Mouse (Mus musculus) T-helper 17 cell (primary cell): ENCODE data around the gene Serpinb9.
"Not testable (repeated sequence)": the region's sequence is repeated elsewhere in the genome, so short reads cannot be mapped to it uniquely, and the experiment has no call there.

Experiments
- in situ Hi-C, 2 experiments: fragments of 300-600 bp; cut with MboI, MseI; formaldehyde crosslinking; loops; 1 replicate in 1 of 2; 2 replicates in 1 of 2; pipeline ENCODE4 v1.15.1; 2025; ENCODE audit warnings: high pct_unique_total_duplicates in 2 of 2

Gene Serpinb9

DNA sequence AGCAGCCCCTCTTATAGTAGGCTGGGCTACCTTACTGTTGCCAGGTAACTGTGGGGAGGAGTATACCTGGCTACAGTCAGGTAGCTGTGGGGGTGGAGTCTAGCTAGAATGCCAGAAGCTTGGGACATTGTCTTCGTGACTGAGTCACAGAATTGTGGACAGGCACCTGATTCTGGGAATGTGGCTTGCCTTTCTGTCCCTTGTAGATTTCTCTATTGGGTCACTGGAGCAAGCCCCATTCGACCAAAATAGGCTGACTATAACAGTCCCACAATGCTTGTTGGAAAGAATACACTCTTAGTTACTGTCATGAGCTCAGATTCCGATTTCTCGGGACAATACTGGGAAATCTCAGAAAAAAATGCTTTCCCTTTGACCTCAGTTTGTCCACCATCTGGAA is 8.0 kb upstream of the Serpinb9 start:
- in situ Hi-C loops: no loop called here

DNA sequence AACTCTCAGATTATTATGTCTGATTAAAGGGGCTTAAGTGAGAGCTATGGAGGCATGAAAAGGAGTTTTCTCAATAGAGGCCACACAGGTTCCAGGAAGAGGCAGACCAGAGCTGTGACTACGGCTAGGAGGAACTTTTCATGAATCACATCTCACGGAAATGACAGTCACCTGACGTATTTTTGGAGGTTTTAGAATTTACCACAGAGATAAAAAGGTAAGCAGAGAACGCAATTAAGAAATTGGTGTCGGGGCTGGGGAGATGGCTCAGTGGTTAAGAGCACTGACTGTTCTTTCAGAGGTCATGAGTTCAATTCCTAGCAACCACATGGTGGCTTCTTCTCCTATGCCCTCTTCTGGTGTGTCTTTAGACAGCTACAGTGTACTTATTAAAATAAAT is 1.7 kb upstream of the Serpinb9 start:
- in situ Hi-C loops: no loop called here

DNA sequence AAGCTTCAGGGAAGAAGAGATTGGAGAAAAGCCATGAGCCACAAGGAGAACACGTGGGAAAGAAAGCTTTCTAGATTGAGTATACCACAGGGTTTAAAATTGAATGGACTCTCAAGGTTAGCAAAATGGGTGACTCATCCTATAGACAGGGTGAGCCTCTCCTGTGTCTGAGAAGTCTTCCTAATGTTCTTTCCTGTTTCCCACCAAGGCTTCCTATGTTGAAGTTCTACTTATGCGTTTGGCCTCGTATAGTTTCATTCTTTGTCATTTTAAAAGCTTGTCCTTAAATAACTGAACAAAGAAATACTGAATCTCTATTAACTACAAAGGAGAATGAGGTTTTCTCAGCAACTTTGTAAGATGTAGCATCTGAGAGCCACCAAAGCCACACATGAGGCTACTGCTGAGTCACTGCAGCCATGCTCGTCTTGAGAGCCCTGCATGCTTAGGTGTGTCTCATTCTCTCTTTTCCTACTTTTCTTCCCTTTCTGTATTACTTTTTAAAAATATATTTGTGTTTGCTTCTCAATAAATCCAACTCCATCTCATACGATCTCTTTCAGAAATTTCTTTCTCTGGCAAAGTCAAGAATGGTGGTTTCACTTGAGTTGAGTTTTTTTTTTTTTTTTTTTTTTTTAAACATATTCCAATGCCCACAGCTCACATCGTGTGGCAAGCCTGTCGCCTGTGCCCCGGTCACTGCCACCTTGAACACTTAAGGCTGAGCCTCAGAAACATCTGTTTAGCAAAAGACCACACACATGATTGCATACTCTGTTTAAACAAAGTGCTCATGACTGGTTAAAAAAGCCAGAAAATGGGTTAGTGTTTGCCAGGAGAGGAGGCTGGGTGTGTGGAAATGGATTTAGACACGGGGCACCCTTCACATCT is 718 bp downstream of the Serpinb9 start:
- in situ Hi-C loops: no loop called here

DNA sequence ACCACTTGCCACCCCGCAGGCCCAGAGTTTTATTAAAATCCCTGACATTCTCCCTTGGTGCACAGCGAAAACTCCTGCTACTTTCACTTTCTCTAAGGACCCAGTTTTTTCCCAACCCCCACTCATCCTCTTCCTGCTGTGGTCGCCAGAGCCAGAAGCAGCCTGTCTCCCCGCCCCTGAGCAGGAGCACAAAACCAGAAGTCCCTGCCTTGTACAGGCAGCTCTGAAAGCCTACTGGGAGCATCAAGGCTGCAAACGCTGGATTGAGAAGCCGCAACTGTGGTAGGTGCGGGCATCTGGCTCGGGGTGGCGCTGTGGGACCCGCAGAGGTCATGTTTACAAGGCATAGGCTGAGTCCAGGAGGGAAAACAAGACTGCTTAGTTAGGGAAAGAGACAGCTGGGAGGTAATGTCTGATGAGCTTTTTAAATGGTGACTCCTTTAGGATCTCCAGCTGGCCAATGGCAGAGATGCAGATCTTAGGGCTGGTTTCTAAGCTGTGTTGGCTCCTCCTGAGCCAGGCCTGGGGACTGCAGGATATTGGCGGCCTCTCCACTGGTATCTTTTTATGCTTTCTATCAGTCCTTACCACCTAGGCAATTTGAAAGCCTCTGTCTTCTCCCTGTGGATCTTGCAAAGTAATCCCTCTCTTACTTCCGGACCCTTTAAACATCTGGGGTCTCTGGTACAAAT is 1.5 kb downstream of the Serpinb9 start:
- in situ Hi-C loops: loop anchor here in 1 of 2 experiments (5.0 kb wide), 1 partner anchor 73 kb away; the partner anchor contains the start of gene Serpinb1b

DNA sequence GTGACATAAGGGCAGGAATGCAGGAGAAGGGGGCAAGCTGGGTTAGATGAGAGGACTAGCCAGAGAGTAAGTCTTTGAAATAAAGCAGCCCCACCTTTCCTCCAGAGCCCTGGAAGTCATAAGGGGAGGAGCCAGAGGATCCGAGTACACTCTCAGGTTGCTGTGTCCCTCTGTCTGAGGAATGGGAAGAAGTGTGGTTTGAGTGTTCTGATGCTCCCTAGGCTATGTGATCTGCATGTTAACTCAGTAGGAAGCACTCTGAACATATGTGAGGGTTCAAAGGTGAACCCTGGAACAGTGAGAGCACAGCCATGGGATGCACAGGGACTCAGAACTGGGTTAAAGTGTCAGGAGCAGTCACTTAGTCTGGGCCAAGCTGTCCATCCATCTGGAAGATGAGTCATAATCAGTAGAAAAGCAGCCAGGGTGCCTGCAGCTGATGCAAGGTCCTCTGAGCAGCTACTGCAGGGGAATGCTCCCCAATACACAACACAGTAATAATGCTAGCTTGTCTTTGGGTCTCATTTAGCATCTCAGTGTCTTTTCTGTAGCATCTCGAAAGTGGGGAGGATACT is 2.5 kb downstream of the Serpinb9 start:
- in situ Hi-C loops: loop anchor here in 1 of 2 experiments (5.0 kb wide), 1 partner anchor 72 kb away; the partner anchor contains the start of gene Serpinb1b

DNA sequence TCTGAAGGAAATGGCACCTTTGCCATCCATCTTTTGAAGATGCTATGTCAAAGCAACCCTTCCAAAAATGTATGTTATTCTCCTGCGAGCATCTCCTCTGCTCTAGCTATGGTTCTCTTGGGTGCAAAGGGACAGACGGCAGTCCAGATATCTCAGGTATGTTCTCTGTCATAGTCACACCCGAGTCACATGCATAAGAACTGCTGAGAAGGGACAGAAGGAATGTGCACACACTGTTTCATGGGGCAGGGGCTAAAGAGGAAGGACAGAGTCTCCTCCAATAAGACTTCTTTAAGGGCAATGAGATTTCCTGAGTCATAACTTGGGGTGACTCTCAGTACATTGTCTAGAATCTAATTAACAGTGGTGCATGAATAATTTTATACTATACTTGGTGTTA is 3.5 kb downstream of the Serpinb9 start:
- in situ Hi-C loops: loop anchor here in 1 of 2 experiments (5.0 kb wide), 1 partner anchor 71 kb away; the partner anchor contains the start of gene Serpinb1b

DNA sequence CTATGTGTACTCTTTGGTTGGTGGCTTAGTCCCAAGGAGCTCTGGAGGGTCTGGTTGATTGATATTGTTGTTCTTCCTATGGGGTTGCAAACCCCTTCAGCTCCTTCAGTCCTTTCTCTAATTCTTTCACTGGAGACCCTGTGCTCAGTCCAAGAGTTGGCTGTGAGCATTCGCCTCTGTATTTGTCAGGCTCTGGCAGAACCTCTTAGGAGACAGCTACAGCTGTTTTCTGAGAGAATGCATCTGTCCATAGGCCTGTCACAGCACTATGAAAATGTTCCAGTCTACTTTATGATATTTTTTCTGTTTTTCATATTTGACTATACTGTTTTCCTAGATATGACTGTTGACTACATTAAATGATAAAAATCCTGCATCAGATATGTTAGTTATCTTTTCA is 9.3 kb downstream of the Serpinb9 start:
- in situ Hi-C loops: no loop called here

DNA sequence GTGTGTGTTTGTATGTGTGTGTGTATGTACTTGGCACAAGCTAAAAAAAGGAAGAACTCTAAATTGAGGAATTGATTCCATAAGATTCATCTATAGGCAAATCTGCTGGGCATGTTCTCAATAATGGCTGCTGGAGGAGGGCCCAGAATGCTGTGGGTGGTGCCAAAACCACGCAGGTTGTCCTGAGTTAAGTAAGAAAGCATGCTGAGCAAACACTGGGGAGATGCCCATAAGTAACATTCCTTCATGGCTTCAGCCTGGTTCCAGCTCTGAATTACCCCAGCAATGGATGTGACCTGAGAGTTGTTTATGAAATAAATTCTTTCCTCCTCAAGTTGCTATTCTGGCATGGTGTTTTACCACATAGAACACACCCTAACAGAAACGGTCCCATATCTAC is 10.2 kb downstream of the Serpinb9 start:
- in situ Hi-C loops: no loop called here

DNA sequence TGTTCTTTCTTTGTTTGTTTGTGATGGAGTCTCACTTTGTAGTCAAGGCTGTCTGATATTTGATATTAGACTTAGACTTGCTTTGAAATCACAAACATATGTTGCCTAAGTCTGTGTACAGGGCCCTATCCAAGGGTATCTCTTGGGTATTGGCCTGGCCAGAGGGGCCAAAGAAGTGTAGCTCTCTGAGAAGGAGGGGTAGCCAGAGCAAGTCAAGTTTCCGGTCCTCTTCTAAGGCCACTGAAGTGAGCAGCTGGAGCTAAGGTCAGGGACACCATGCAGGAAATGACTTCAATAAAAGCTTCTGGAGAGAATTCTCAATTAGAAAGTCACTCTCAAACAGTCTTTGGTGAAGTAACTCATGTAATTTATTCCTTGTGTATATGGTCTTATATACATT is 19.3 kb downstream of the Serpinb9 start:
- in situ Hi-C loops: no loop called here

DNA sequence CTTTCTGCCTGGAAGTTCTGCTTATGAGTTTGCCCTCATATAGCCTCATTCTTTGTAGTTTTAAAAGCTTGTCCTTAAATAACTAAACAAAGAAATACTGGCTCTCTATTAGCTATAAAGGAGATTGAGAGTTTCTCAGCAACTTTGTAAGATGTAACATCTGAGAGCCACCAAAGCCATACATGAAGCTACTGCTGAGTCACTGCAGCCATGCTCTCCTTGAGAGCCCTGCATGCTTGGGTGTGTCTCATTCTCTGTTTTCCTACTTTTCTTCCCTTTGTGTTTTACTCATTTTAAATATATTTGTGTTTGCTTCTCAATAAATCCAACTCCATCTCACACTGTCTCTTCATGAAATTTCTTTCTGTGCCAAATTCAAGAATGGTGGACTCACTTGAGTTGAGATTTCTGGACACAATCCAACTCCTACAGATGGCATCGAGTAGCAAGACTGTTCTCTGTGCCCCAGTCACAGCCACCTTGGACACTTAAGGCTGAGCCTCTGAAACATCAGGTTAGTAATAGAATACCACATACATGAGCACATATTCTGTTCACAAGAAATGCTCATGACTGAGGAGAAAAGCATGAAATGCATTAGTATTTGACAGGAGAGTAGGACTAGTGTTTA is 23.5 kb downstream of the Serpinb9 start:
- in situ Hi-C loops: no loop called here

DNA sequence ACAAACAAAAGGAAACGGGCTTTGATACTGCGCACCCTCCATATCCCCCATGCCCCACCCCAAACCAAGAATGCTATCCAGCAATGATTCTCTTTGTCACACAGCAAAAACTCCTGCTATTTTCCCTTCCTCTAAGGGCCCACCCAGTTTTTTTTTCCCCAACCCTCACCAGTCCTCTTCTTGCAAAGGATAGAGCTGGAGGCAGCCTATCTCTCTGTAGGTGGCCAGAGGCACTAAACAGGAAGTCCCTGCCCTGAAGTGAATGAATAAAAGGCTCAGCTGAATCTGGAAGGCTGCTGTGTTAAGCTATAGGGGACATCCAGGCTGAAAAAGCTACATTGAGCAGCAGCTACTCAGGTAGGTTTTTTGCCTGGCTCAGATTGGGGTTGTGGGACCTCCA is 24.2 kb downstream of the Serpinb9 start, which contains the start of gene Serpinb9b:
TSS of gene Serpinb9b (plus strand) at position 173 of the 400 bp plus-strand sequence.
- in situ Hi-C loops: no loop called here

DNA sequence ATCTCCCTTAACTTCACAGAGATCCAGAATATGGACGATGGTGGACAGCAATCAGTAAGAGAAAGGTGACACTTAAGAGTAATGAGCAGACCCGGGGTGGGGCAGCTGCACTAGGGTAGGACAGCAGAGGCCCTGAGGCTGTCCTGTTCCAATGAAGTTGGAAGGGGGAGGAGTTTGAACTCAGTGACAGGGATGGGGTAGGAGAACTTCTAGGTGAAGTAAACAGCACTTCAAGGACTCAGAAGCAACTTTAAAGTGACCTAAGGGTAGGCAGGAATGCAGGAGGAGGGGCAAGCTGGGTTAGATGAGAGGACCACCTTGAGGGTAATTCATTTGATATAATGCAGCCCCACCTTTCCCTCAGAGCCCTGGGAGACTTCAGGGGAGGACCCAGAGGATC is 25.1 kb downstream of the Serpinb9 start:
- in situ Hi-C loops: no loop called here

DNA sequence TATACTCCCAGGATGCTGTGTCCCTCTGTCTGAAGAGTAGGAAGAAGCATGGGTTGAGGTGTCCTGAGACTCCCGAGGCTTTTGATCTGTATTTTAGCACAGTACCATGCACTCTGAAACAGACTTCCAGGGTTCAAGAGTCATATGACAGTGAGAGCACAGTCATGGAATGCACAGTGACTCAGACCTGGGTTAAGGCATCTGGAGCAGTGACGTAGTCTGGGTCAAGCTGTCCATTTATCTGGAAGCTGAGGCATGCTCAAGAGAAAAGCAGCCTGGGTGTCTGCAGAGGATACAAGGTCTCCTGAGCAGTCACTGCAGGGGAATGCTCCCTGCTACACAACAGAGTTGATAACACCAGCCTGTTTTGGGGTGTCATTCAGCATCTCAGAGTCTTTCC is 25.5 kb downstream of the Serpinb9 start:
- in situ Hi-C loops: no loop called here

DNA sequence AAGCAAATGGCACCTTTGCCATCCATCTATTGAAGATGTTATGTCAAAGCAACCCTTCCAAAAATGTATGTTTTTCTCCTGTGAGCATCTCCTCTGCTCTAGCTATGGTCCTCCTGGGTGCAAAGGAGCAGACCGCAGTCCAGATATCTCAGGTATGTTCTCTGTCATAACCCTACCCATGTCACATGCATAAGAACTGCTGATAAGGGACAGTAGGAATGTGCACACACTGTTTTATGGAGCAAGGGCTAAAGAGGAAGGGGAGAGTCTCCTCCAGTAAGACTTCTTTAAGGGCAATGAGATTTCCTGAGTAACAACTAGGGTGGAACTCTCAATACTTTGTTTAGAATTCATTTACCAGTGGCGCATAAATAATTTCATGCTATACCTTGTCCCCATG is 26.4 kb downstream of the Serpinb9 start:
- in situ Hi-C loops: not testable (repeated sequence)

DNA sequence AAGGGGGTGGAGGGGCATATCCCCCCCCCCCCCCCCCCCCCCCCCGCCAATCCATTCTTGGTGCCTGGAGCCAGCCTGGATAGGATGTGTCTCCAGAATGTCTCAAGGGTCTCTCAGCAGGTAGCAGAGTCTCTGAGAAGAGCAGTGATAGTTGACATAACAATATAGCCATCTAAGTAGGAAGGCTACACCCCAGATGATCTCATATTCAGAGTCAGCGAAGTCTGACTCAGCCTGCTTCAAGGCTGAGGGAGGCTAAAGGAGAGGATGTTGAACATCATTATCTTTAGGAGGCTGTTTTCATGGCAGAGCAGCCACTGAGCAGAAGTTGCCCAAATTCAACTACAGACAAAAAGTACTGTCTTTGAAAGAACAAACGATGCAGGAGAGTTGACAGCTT is 27.2 kb downstream of the Serpinb9 start:
- in situ Hi-C loops: no loop called here

DNA sequence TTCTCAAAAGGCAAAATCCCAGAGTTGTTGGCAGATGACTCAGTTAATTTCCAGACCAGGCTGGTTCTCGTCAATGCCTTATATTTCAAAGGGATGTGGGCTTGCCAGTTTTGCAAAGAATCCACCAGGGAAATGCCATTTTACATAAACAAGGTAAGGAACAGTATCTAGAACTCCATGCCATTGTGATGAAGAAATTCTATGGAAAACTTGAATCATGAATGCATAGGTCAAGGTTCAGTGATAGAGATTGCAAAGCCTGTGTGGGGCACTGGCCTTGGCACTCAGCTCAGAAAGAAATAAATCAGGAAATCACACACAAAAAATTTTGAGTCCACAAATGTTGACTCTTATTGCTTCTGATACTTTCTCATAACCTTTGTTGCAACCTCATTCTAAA is 32.5 kb downstream of the Serpinb9 start:
- in situ Hi-C loops: no loop called here

DNA sequence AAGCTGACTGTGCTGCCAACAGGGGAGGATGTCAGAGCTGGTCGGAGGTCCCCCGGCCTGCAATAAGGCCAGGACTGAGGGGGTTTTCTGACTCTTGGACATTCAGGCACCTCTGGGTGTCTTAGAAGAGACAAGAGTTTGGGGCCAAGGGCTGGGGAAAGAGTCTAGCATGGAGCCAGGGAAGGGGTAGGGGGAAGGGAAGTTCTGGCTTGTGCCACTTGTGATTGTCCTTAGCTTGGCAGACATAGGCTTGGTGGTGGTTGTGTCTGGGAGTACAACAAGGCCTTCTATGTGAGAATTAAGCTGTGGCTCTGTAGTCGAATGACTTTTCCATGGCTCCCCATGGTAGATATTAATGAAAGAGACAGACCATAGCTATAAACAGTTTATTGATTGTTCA is 40.5 kb downstream of the Serpinb9 start:
- in situ Hi-C loops: no loop called here

DNA sequence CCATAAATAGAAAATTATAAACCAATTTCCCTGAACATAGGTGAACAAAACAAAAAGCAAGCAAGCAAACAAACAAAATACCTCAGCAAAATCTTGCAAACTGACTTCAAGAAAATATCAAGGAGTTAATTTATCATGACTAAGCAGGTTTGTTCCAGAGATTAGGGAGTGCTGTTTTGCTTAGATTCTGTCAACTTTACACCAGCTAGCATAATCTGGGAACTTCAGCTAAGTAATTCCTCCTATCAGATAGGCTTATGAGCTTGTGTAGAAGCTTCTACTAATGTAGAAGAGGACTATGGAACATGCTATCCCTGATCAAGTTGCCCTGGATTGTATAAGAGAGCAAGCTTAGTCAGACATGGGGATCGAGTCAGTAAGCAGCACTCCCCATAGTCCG is 44.2 kb downstream of the Serpinb9 start:
- in situ Hi-C loops: no loop called here

DNA sequence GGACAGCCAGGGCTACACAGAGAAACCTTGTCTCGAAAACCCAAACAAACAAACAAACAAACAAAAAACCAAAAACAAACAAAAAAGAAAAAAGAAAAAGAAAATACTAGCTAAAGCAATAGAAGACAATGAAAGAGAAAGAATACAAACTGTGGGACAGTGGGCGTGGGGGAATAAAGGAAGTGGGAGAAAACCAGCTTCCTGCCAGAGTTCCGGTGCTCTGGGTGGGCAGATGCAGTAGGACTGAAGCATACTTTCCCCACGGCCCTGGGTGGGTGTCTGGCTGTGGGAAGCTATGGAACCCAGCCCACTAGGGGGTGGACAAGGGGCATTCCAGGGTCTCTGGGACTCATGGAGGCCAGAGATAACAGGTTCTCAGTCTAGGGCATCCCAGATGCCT is 45.1 kb downstream of the Serpinb9 start:
- in situ Hi-C loops: no loop called here

DNA sequence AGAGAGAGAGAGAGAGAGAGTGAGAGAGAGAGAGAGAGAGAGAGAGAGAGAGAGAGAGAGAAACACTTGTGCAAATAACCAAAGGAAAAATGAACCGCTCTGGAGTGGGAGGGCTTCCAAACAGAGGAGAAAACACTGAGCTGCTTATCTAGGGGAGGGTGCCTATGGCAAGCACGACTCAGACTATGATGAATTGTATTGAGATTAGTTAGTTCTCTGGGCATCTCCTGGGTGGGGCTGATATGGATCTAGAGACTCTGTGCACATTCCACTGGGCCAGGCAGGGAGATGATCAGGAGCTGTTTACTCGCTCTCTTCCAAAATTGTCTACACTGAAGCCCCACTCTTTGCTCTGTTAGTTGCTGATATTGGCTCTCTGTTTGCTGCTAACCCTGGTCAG is 48.6 kb downstream of the Serpinb9 start:
- in situ Hi-C loops: no loop called here

DNA sequence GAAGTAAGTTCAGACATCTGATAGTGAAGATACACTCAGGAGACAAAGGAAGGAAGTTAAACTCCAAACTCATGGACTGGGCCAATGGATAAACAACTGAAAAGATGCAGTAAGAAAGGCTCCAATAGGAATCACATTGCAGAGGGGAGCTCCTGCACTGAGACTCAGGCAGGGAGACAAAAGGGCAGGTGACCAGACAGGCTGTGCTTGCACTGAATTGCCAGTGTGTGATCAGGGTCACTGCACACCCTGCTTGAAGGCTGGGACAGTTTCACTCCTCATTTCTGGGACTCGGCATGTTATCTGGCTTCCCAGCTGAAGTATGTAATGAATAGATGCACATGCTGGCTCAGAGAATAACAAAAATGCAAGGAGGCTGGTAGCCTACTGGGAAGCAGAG is 60.0 kb downstream of the Serpinb9 start:
- in situ Hi-C loops: no loop called here
